Mouse (Mus musculus) midbrain, embryonic 16.5 days (tissue): ENCODE results near the gene Zfp777. TPM values are rescaled to one million over a fixed set of nuclear protein-coding genes. Genes with fewer than 3 reads are reported as not detected.

Source experiments
- ATAC-seq: fragments of 200-750 bp; cut with Nextera tagmentation; 2 replicates; pipeline ENCODE4 v1.8.0; 2017; ENCODE audit warnings: moderate TSS enrichment
- H3K27ac ChIP-seq: fragments of 300-500 bp; sonication (generic); 2 replicates; pipeline ENCODE4 v1.5.1; 2014; ENCODE audit warnings: mild to moderate bottlenecking, low read length, mixed read lengths
- H3K27me3 ChIP-seq: fragments of 300-500 bp; sonication (generic); 2 replicates; pipeline ENCODE4 v1.6.1; 2014; ENCODE audit warnings: low read depth, low read length, mixed read lengths; ENCODE audit not compliant: control insufficient read depth, insufficient read depth
- H3K36me3 ChIP-seq: fragments of 300-500 bp; sonication (generic); 2 replicates; pipeline ENCODE4 v1.6.1; 2014; ENCODE audit warnings: mild to moderate bottlenecking, low read length, moderate library complexity, mixed read lengths; ENCODE audit not compliant: control insufficient read depth, insufficient read depth
- H3K4me1 ChIP-seq: fragments of 300-500 bp; sonication (generic); 2 replicates; pipeline ENCODE4 v1.6.1; 2014; ENCODE audit warnings: mild to moderate bottlenecking, low read length, mixed read lengths; ENCODE audit not compliant: control insufficient read depth, insufficient read depth
- H3K4me2 ChIP-seq: fragments of 300-500 bp; sonication (generic); 2 replicates; pipeline ENCODE4 v1.6.1; 2014; ENCODE audit warnings: mild to moderate bottlenecking, low read length, mixed read lengths
- H3K4me3 ChIP-seq: fragments of 300-500 bp; sonication (generic); 2 replicates; pipeline ENCODE4 v1.5.1; 2014; ENCODE audit warnings: low read depth, mild to moderate bottlenecking, low read length, moderate library complexity, mixed read lengths
- H3K9ac ChIP-seq: fragments of 300-500 bp; sonication (generic); 2 replicates; pipeline ENCODE4 v1.6.1; 2014; ENCODE audit warnings: low read depth, low read length, mixed read lengths
- H3K9me3 ChIP-seq: fragments of 300-500 bp; sonication (generic); replicated peaks from 2 replicates; pipeline ENCODE4 v1.6.1; 2014; ENCODE audit warnings: mild to moderate bottlenecking, low read length, mixed read lengths; ENCODE audit not compliant: control insufficient read depth, poor library complexity, severe bottlenecking
- WGBS: fragments of 180-500 bp; shearing (Covaris S2); extraction: QIAGEN DNeasy Blood & Tissue Kit; methylation state at CpG from one replicate; pipeline ENCODE4 v1.1.7; 2014; 5-methylcytosine and 5-hydroxymethylcytosine counted together
- polyA plus RNA-seq: library from polyadenylated mRNA; unstranded; fragments of >200 nt; fragmentation: Nextera tagmentation; extraction: Ambion mirVana; gene quantifications from 2 replicates; pipeline ENCODE4 v1.2.1, GENCODE M21; 2015

Gene Zfp777
- polyA plus RNA-seq, 1 experiment from 2014 or later = 14.1 TPM

DNA sequence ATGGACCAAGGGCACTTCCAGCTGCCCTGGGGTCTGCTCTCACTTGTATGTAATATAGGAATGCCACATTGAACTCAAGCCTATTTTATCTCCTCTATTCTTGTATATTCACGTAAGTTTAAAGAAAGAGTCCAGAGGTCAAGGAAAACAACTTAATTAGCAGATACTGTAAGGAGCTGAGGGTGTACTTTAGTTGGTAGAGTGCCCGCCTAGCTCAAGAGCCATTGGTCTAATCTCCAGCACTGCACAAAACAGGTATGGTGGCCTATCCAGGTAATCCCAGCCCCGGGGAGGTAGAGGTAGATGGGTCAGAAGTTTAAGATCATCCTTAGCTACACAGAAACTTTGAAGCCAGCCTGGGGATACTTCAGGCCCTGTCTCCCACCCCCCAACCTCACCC lies 18.8 kb upstream of the Zfp777 start:
- WGBS = 96% methylated on average over 3 of the region's 3 CpGs
- no peak overlapping the region for H3K9ac ChIP-seq
- H3K9me3 ChIP-seq = no peaks in the 10 kb centered on the region
- H3K4me2 ChIP-seq = no peak overlapping the region
- H3K4me3 ChIP-seq = no peak overlapping the region
- no peaks in the 10 kb centered on the region for H3K27me3 ChIP-seq
- no peak for ATAC-seq
- no peaks in the 10 kb centered on the region; the same call in 1 of the 2 replicates for H3K4me1 ChIP-seq
- H3K27ac ChIP-seq = no peak overlapping the region
- peaks cover 41% of the 10 kb centered on the region for H3K36me3 ChIP-seq

GRCm38 (mm10) chr6:48065587-48066075 lies 16.9 kb upstream of the Zfp777 start:
- H3K4me3 ChIP-seq = no peak overlapping the region
- no peaks in the 10 kb centered on the region for H3K9me3 ChIP-seq
- WGBS = 94% methylated on average over 6 of the region's 6 CpGs
- H3K4me2 ChIP-seq = no peak overlapping the region
- peaks cover 43% of the 10 kb centered on the region for H3K36me3 ChIP-seq
- H3K4me1 ChIP-seq = no peaks in the 10 kb centered on the region
- H3K9ac ChIP-seq = no peak overlapping the region
- no peak overlapping the region for H3K27ac ChIP-seq
- H3K27me3 ChIP-seq = no peaks in the 10 kb centered on the region
- ATAC-seq = no peak

GRCm38 (mm10) chr6:48064451-48064850 lies 15.7 kb upstream of the Zfp777 start:
- Histone ChIP-seq H3K9me3 (no peaks in the 10 kb centered on the region), H3K27ac (no peak overlapping the region), H3K27me3 (no peaks in the 10 kb centered on the region), H3K4me2 (no peak overlapping the region), H3K4me1 (no peaks in the 10 kb centered on the region), H3K4me3 (no peak overlapping the region), H3K9ac (no peak overlapping the region), H3K36me3 (peaks cover 43% of the 10 kb centered on the region)
- no peak for ATAC-seq
- WGBS = 90% methylated on average over 14 of the region's 14 CpGs

GRCm38 (mm10) chr6:48063940-48064339 lies 15.2 kb upstream of the Zfp777 start:
- ATAC-seq = peak; percentile 52
- 93% methylated on average over 28 of the region's 28 CpGs for WGBS
- no peaks in the 10 kb centered on the region for H3K9me3 ChIP-seq

GRCm38 (mm10) chr6:48060895-48061294 lies 12.2 kb upstream of the Zfp777 start:
- Histone ChIP-seq H3K4me2 (no peak overlapping the region), H3K27ac (no peak overlapping the region), H3K27me3 (no peaks in the 10 kb centered on the region), H3K4me1 (no peaks in the 10 kb centered on the region), H3K9me3 (peaks cover 4% of the 10 kb centered on the region; the same call in 1 of the 2 replicates), H3K4me3 (no peak overlapping the region), H3K9ac (no peak overlapping the region), H3K36me3 (peaks cover 28% of the 10 kb centered on the region)
- 93% methylated on average over 1 of the region's 1 CpGs for WGBS
- no peak for ATAC-seq

More at GRCm38 (mm10) chr6:48063940-48064339, 15.2 kb upstream of the Zfp777 start:
- Histone ChIP-seq H3K27me3 (no peaks in the 10 kb centered on the region), H3K4me2 (no peak overlapping the region), H3K36me3 (peaks cover 43% of the 10 kb centered on the region), H3K27ac (no peak overlapping the region), H3K9ac (no peak overlapping the region), H3K4me1 (no peaks in the 10 kb centered on the region), H3K4me3 (no peak overlapping the region)

DNA sequence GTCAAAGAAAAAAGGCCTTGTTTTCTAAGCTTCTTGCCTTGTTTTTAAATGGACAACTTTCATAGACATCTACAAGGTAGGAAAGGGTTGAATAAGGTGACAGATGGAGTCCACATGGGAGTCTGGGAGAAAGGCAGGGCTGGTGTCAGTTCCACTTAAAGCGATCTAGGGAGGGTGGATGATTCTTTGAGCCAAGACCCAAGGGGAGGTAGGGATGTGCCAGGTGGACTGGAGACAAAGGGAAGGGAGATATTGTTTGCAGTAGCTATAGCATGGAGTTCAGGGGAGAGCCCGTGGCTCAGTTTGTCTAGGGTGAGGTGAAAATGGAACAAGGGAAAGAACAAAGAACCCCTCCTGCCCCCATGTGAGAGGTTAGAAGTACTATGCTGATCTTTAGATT lies 11.7 kb upstream of the Zfp777 start:
- no peak overlapping the region for H3K4me2 ChIP-seq
- no peaks in the 10 kb centered on the region for H3K27me3 ChIP-seq
- H3K9me3 ChIP-seq = peaks cover 4% of the 10 kb centered on the region; the same call in 1 of the 2 replicates
- no peak for ATAC-seq
- H3K4me1 ChIP-seq = no peaks in the 10 kb centered on the region
- H3K4me3 ChIP-seq = no peak overlapping the region
- no peak overlapping the region for H3K27ac ChIP-seq
- peaks cover 25% of the 10 kb centered on the region for H3K36me3 ChIP-seq
- 77% methylated on average over 2 of the region's 2 CpGs for WGBS
- H3K9ac ChIP-seq = no peak overlapping the region

GRCm38 (mm10) chr6:48052136-48052535 lies 3.4 kb upstream of the Zfp777 start:
- peaks cover 4% of the 10 kb centered on the region; the same call in 1 of the 2 replicates for H3K9me3 ChIP-seq
- H3K27me3 ChIP-seq = no peaks in the 10 kb centered on the region
- peaks cover 7% of the 10 kb centered on the region; the same call in 1 of the 2 replicates for H3K4me1 ChIP-seq
- H3K4me2 ChIP-seq = no peak overlapping the region
- no peak overlapping the region for H3K27ac ChIP-seq
- H3K36me3 ChIP-seq = no peaks in the 10 kb centered on the region
- no peak for ATAC-seq
- 75% methylated on average over 6 of the region's 6 CpGs for WGBS
- H3K9ac ChIP-seq = no peak overlapping the region
- no peak overlapping the region for H3K4me3 ChIP-seq

- WGBS = 86% methylated on average over 2 of the region's 2 CpGs
- H3K27ac ChIP-seq = no peak overlapping the region
These were observed 3.0 kb upstream of the Zfp777 start for GRCm38 (mm10) chr6:48051666-48052065.

DNA sequence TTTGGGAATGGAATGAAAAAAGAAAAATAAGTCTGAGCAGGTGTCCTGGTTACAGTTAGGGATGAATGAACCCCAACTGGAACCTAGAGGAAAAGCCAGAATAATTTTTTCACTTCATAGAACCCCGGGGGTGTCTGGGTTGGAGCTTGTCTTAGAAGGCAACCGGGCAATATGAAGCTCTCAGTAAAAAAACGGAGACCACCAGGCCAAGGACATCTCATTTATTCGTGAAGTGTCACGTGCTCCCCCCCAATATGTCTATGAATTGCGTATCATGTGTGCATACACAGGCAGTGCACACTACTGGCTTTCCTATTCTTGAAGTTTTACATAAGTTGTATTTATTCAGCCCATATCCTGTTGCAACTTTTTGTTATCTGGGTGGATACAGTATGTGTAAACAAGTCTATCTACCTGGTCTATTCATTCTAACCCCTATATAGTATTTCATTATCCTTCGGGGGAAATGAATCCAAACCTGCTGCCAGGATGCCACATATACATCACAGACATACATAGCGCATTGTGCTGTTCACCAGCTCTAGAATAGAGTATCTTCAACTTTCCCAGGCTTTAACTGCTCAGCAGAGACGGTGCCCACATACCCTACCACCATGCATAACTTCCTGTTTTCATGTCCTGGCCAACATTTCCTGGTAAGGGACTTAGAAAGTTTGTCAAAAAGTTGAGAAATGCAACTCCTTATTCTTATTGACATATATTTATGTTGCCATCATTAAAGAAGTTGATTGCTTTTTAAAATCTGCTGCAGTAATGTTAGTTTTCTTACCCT lies 758 bp upstream of the Zfp777 start:
- H3K4me2 ChIP-seq = peak overlapping the region; percentile 69
- no peaks in the 10 kb centered on the region for H3K27me3 ChIP-seq
- H3K4me1 ChIP-seq = peaks cover 16% of the 10 kb centered on the region
- no peak overlapping the region for H3K27ac ChIP-seq
- peak overlapping the region; percentile 93; the same call in 1 of the 2 replicates for H3K9ac ChIP-seq
- no peaks in the 10 kb centered on the region; the same call in 1 of the 2 replicates for H3K36me3 ChIP-seq
- H3K4me3 ChIP-seq = peak overlapping the region; percentile 95
- 52% methylated on average over 9 of the region's 9 CpGs for WGBS
- no peaks in the 10 kb centered on the region for H3K9me3 ChIP-seq
- no peak for ATAC-seq

More at GRCm38 (mm10) chr6:48051666-48052065, 3.0 kb upstream of the Zfp777 start:
- Histone ChIP-seq H3K9ac (no peak overlapping the region), H3K36me3 (no peaks in the 10 kb centered on the region), H3K4me1 (peaks cover 10% of the 10 kb centered on the region), H3K4me2 (no peak overlapping the region), H3K9me3 (peaks cover 4% of the 10 kb centered on the region; the same call in 1 of the 2 replicates), H3K27me3 (no peaks in the 10 kb centered on the region), H3K4me3 (no peak overlapping the region)
- no peak for ATAC-seq
